Comparison of ENCODE assay signal across 8 mouse cellular contexts in the genomic region with DNA sequence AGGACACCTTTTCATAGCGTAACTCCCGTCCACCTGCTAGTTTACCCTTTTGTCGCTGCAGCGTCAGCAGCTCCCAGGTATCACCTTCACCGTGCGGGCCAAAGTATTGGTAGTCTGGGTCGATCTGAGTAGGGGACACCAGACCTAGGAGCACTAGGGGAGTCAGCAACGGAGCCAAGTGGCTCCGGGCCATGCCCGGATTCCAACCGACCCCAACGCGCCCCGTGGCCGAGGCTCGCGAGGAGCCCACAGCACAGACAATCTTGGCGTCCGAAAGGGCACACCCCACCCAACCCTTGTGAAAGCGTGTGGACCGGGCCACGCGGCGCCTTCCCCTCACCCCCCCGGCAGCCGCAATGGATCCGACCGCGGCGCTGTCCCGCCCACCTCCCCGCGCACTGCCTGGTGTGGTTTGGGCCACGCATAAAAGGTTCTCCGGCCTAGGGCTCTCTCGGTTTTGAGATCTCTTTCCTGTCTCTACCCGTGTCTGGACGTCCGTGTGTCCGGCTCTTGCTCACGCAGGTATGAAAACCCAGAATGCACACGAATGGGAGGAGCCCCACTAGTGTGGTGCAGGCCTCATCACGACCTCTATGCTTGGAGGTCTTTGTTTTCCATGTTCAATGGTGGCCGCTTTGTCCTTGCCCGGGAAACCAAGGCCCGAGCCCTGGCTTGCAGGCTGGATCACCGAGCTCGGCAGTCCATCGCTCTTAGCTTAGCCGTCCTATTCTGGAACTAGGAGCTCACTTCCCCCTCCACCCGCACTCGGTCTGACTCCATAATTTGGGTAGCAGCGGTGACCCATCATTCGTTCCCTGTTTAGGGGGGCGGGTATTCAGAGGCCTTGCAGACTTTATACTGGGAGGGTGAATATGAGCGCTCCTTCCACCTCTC. TPM values are rescaled to one million over a fixed set of nuclear protein-coding genes. Genes with fewer than 3 reads are reported as not detected.
DNase-seq lines count a peak whose midpoint lies in the region; ATAC-seq and TF ChIP-seq lines count a peak whose summit lies in the region.

Gene Gm49661, minus strand, starts transcription at position 193 of the 894 bp plus-strand sequence.
Gene Prdx2, plus strand, starts transcription at position 347 of the 894 bp plus-strand sequence.
Gene Rnaseh2a, minus strand, starts transcription at position 527 of the 894 bp plus-strand sequence.

- TF ChIP-seq EP300 in heart, postnatal 0 days (IDR thresholded peaks at IDR 0.05; ENCODE audit: low read depth): peak; percentile 19; the same call in 1 of the 2 replicates

- H3K4me3 ChIP-seq in ES-E14 (ENCODE audit: insufficient read depth in 1 of 2, low read depth in 1 of 2, low read length in 2 of 2, poor library complexity in 1 of 2, severe bottlenecking in 1 of 2): peak within 1 kb of the TSS; percentile 77 to 96
- peak within 1 kb of the TSS; percentile 63 for H3K4me3 ChIP-seq in forebrain, embryonic 12.5 days (replicated peaks)
- peak within 1 kb of the TSS; percentile 68 for H3K4me3 ChIP-seq in heart, postnatal 0 days (ENCODE audit: low read depth, low read length)
- peak within 1 kb of the TSS; percentile 75 for H3K4me3 ChIP-seq in liver, embryonic 16.5 days (ENCODE audit: low read depth, low read length)
- peak within 1 kb of the TSS; percentile 77 for H3K4me3 ChIP-seq in neural tube, embryonic 11.5 days (ENCODE audit: low read depth, low read length)

- WGBS in forebrain, embryonic 12.5 days: under 1% methylated on average over 56 of the region's 56 CpGs
- WGBS in heart, postnatal 0 days: under 1% methylated on average over 56 of the region's 56 CpGs
- under 1% methylated on average over 56 of the region's 56 CpGs for WGBS in liver, embryonic 16.5 days (ENCODE audit: insufficient replicate concordance)
- under 1% methylated on average over 56 of the region's 56 CpGs for WGBS in neural tube, embryonic 11.5 days

- H3K4me2 ChIP-seq in forebrain, embryonic 12.5 days: peak within 1 kb of the TSS; percentile 94
- H3K4me2 ChIP-seq in heart, postnatal 0 days (ENCODE audit: low read depth, low read length): peak within 1 kb of the TSS; percentile 77
- peak within 1 kb of the TSS; percentile 88 for H3K4me2 ChIP-seq in liver, embryonic 16.5 days (ENCODE audit: low read depth, low read length)
- H3K4me2 ChIP-seq in neural tube, embryonic 11.5 days (ENCODE audit: low read depth): peak within 1 kb of the TSS; percentile 83

- peaks cover 2 to 19% of the 10 kb centered on the region in 2 experiments; a peak in 3 of 4 replicates for H3K4me1 ChIP-seq in ES-E14 (ENCODE audit: control insufficient read depth in 2 of 2, insufficient read depth in 2 of 2, low read length in 2 of 2, poor library complexity in 1 of 2)
- H3K4me1 ChIP-seq in forebrain, embryonic 12.5 days: peaks cover 37% of the 10 kb centered on the region
- H3K4me1 ChIP-seq in heart, postnatal 0 days (ENCODE audit: control insufficient read depth, insufficient read depth): peaks cover 30% of the 10 kb centered on the region
- H3K4me1 ChIP-seq in liver, embryonic 16.5 days (ENCODE audit: control insufficient read depth, low read depth, low read length): peaks cover 64% of the 10 kb centered on the region
- peaks cover 16% of the 10 kb centered on the region for H3K4me1 ChIP-seq in neural tube, embryonic 11.5 days (ENCODE audit: control insufficient read depth, insufficient read depth, low read length)

- H3K9ac ChIP-seq in ES-E14 (ENCODE audit: insufficient read depth, low read depth, low read length, poor library complexity, severe bottlenecking): peak within 1 kb of the TSS; percentile 90
- peak within 1 kb of the TSS; percentile 90 for H3K9ac ChIP-seq in forebrain, embryonic 12.5 days
- peak within 1 kb of the TSS; percentile 84 for H3K9ac ChIP-seq in heart, postnatal 0 days (replicated peaks; ENCODE audit: low read depth, low read length)
- peak within 1 kb of the TSS; percentile 84 for H3K9ac ChIP-seq in liver, embryonic 16.5 days (ENCODE audit: low read depth, low read length)
- H3K9ac ChIP-seq in neural tube, embryonic 11.5 days (ENCODE audit: low read length): peak within 1 kb of the TSS; percentile 97

- no peaks in the 10 kb centered on the region for H3K27me3 ChIP-seq in forebrain, embryonic 12.5 days
- H3K27me3 ChIP-seq in heart, postnatal 0 days (ENCODE audit: control insufficient read depth, insufficient read depth, low read length): no peaks in the 10 kb centered on the region
- no peaks in the 10 kb centered on the region for H3K27me3 ChIP-seq in liver, embryonic 16.5 days (ENCODE audit: control insufficient read depth, insufficient read depth, low read depth, low read length)
- no peaks in the 10 kb centered on the region for H3K27me3 ChIP-seq in neural tube, embryonic 11.5 days (ENCODE audit: control insufficient read depth, insufficient read depth, low read length)

- in situ Hi-C loops in ES-E14 (cut with MboI; ENCODE audit: low sequenced_read_pairs in 2 of 2, unreplicated experiment in 2 of 2): loop anchor here in 1 of 2 experiments (25.0 kb wide), 1 partner anchor 443 kb away; no protein-coding TSS in a partner anchor

- peak; percentile 77 for ATAC-seq in forebrain, embryonic 12.5 days (ENCODE audit: low FRiP score)
- ATAC-seq in heart, postnatal 0 days (ENCODE audit: insufficient read depth, low read depth): peak; percentile 59
- peak; percentile 68 for ATAC-seq in liver, embryonic 16.5 days (ENCODE audit: low read depth)
- peak; percentile 59 for ATAC-seq in neural tube, embryonic 11.5 days (ENCODE audit: insufficient read depth, low FRiP score, low TSS enrichment)

- no peaks in the 10 kb centered on the region for H3K9me3 ChIP-seq in ES-E14 (ENCODE audit: control insufficient read depth, insufficient read depth, low read depth, low read length)
- H3K9me3 ChIP-seq in forebrain, embryonic 12.5 days: no peaks in the 10 kb centered on the region
- no peaks in the 10 kb centered on the region for H3K9me3 ChIP-seq in heart, postnatal 0 days (replicated peaks; ENCODE audit: control insufficient read depth, low read length)
- no peaks in the 10 kb centered on the region for H3K9me3 ChIP-seq in liver, embryonic 16.5 days (replicated peaks; ENCODE audit: control insufficient read depth, low read length)
- no peaks in the 10 kb centered on the region for H3K9me3 ChIP-seq in neural tube, embryonic 11.5 days (ENCODE audit: control insufficient read depth, low read length)

- TF ChIP-seq CTCF in heart, postnatal 0 days (IDR thresholded peaks at IDR 0.05; ENCODE audit: low read depth): no peak

- peaks cover 15% of the 10 kb centered on the region for H3K36me3 ChIP-seq in ES-E14 (ENCODE audit: control insufficient read depth, insufficient read depth, low read length, poor library complexity, severe bottlenecking)
- peaks cover 38% of the 10 kb centered on the region for H3K36me3 ChIP-seq in forebrain, embryonic 12.5 days (replicated peaks)
- peaks cover 30% of the 10 kb centered on the region for H3K36me3 ChIP-seq in heart, postnatal 0 days (replicated peaks; ENCODE audit: control insufficient read depth, insufficient read depth, low read length)
- H3K36me3 ChIP-seq in liver, embryonic 16.5 days (ENCODE audit: control insufficient read depth, insufficient read depth): peaks cover 41% of the 10 kb centered on the region
- no peaks in the 10 kb centered on the region; the same call in 1 of the 2 replicates for H3K36me3 ChIP-seq in neural tube, embryonic 11.5 days (ENCODE audit: control insufficient read depth, insufficient read depth, low read length)

- peak within 1 kb of the TSS; percentile 68 for H3K27ac ChIP-seq in ES-E14 (ENCODE audit: insufficient read depth, low read depth, low read length, poor library complexity, severe bottlenecking)
- peak within 1 kb of the TSS; percentile 76 for H3K27ac ChIP-seq in forebrain, embryonic 12.5 days
- peak within 1 kb of the TSS; percentile 83 for H3K27ac ChIP-seq in heart, postnatal 0 days (ENCODE audit: low read depth)
- H3K27ac ChIP-seq in liver, embryonic 16.5 days (ENCODE audit: low read length): peak within 1 kb of the TSS; percentile 97
- H3K27ac ChIP-seq in neural tube, embryonic 11.5 days (ENCODE audit: low read depth, low read length): peak within 1 kb of the TSS; percentile 74

- DNase-seq in ES-E14 (ENCODE audit: low read depth, low spot score): no peak
- peak; percentile 86 for DNase-seq in c-Kit-negative CD71-positive TER-119-positive erythroid progenitor cells, embryonic 14.5 days (ENCODE audit: low read depth, low spot score)
- DNase-seq in heart, postnatal 0 days (ENCODE audit: low spot score): peak; percentile 71
- peak; percentile 84 to 89 for DNase-seq in kidney, postnatal 25 days
- DNase-seq in neural tube, embryonic 11.5 days (ENCODE audit: low spot score): peak; percentile 86
- DNase-seq in thymus, postnatal 25 days: peak; percentile 72

TF ChIP-seq in ES-E14, 5 proteins besides CTCF, POLR2A, EP300 and RAD21 (continues in another document):
- peak; percentile 28; the same call in 1 of the 2 replicates for TF ChIP-seq HCFC1 (IDR thresholded peaks at IDR 0.05; ENCODE audit: borderline replicate concordance, insufficient read depth, low read length)
- 0 out of 2 replicates have a peak, but pooled peaks have one; percentile 35 for TF ChIP-seq MAFK (IDR thresholded peaks at IDR 0.05; ENCODE audit: insufficient read depth, low read depth, low read length)

RNA-seq across cellular contexts. Expression of gene Gm49661, which starts in this region (rescaled TPM):
- not detected in 2 replicates for total RNA-seq in ES-E14 (2012; rRNA removed)
- polyA plus RNA-seq in forebrain, embryonic 12.5 days (2016; fragmentation: Nextera tagmentation; extraction: Ambion mirVana): not detected in 2 replicates
- not detected in 2 replicates for total RNA-seq in heart, postnatal 0 days (2014; rRNA removed; ENCODE audit: low replicate concordance)
- polyA plus RNA-seq in heart, postnatal 0 days (2015; fragmentation: Nextera tagmentation; extraction: Ambion mirVana): not detected in 2 replicates
- 0.45 and 1.4 TPM in 2 replicates for polyA plus RNA-seq in liver, embryonic 16.5 days (2015; fragmentation: Nextera tagmentation; extraction: Ambion mirVana)
- not detected in 2 replicates for polyA plus RNA-seq in neural tube, embryonic 11.5 days (2014; fragmentation: Nextera tagmentation; extraction: Ambion mirVana)

RNA-seq across cellular contexts. Expression of gene Prdx2, which starts in this region (rescaled TPM):
- 259 and 328 TPM in 2 replicates for total RNA-seq in ES-E14 (2012; rRNA removed)
- polyA plus RNA-seq in forebrain, embryonic 12.5 days (2016; fragmentation: Nextera tagmentation; extraction: Ambion mirVana): 1,271 and 1,280 TPM in 2 replicates
- 647 and 809 TPM in 2 replicates for total RNA-seq in heart, postnatal 0 days (2014; rRNA removed; ENCODE audit: low replicate concordance)
- 758 and 782 TPM in 2 replicates for polyA plus RNA-seq in heart, postnatal 0 days (2015; fragmentation: Nextera tagmentation; extraction: Ambion mirVana)
- 1,724 and 1,773 TPM in 2 replicates for polyA plus RNA-seq in liver, embryonic 16.5 days (2015; fragmentation: Nextera tagmentation; extraction: Ambion mirVana)
- polyA plus RNA-seq in neural tube, embryonic 11.5 days (2014; fragmentation: Nextera tagmentation; extraction: Ambion mirVana): 1,335 and 1,358 TPM in 2 replicates

RNA-seq across cellular contexts. Expression of gene Rnaseh2a, which starts in this region (rescaled TPM):
- total RNA-seq in ES-E14 (2012; rRNA removed): 160 and 174 TPM in 2 replicates
- polyA plus RNA-seq in forebrain, embryonic 12.5 days (2016; fragmentation: Nextera tagmentation; extraction: Ambion mirVana): 117 and 124 TPM in 2 replicates
- total RNA-seq in heart, postnatal 0 days (2014; rRNA removed; ENCODE audit: low replicate concordance): 57.9 and 76.4 TPM in 2 replicates
- polyA plus RNA-seq in heart, postnatal 0 days (2015; fragmentation: Nextera tagmentation; extraction: Ambion mirVana): 52.6 and 57.3 TPM in 2 replicates
- 91.6 and 98.1 TPM in 2 replicates for polyA plus RNA-seq in liver, embryonic 16.5 days (2015; fragmentation: Nextera tagmentation; extraction: Ambion mirVana)
- polyA plus RNA-seq in neural tube, embryonic 11.5 days (2014; fragmentation: Nextera tagmentation; extraction: Ambion mirVana): 92.9 and 116 TPM in 2 replicates
